Comparison of ENCODE assay signal across 8 mouse cellular contexts in genomic region chr15:96170986-96171769, GRCm38 (mm10).
DNase-seq lines count a peak whose midpoint lies in the region; ATAC-seq lines count a peak whose summit lies in the region.

No protein-coding gene starts in this region.

- 0 out of 2 replicates have a peak overlapping the region, but pooled peaks have one; percentile 9 for H3K9ac ChIP-seq in heart, embryonic 13.5 days
- no peak overlapping the region for H3K9ac ChIP-seq in midbrain, embryonic 14.5 days (replicated peaks; ENCODE audit: low read length)

- no peaks in the 10 kb centered on the region for H3K36me3 ChIP-seq in heart, embryonic 13.5 days
- H3K36me3 ChIP-seq in midbrain, embryonic 14.5 days (ENCODE audit: control insufficient read depth, insufficient read depth, low read length) = no peaks in the 10 kb centered on the region

- H3K27ac ChIP-seq in heart, embryonic 13.5 days (replicated peaks) = no peak overlapping the region
- no peak overlapping the region for H3K27ac ChIP-seq in midbrain, embryonic 14.5 days (replicated peaks; ENCODE audit: low read depth, low read length)

- DNase-seq in heart, adult 9 months (ENCODE audit: low spot score in 2 of 2) = no peak
- DNase-seq in cerebellum, adult 18-20 months = peak; percentile 44 to 56
- peak; percentile 40 for DNase-seq in forelimb bud, embryonic 11.5 days (ENCODE audit: low read depth, low spot score)
- peak; percentile 47 for DNase-seq in left cerebral cortex, postnatal 14 days (ENCODE audit: low spot score in 2 of 2)
- DNase-seq in midbrain, embryonic 14.5 days = peak; percentile 86
- no peak for DNase-seq in spleen, adult 12 weeks (ENCODE audit: low spot score)

- peaks cover 15% of the 10 kb centered on the region for H3K4me1 ChIP-seq in heart, embryonic 13.5 days
- H3K4me1 ChIP-seq in midbrain, embryonic 14.5 days (ENCODE audit: control insufficient read depth, insufficient read depth, low read length) = 0 out of 2 replicates have a peak, but pooled peaks cover 4% of the 10 kb centered on the region

- WGBS in heart, embryonic 13.5 days = 14% methylated on average over 22 of the region's 22 CpGs
- WGBS in midbrain, embryonic 14.5 days = 11% methylated on average over 22 of the region's 22 CpGs

- ATAC-seq in heart, embryonic 13.5 days (ENCODE audit: extremely low read depth, insufficient number of reproducible peaks, low FRiP score, low TSS enrichment) = no peak
- no peak for ATAC-seq in midbrain, embryonic 14.5 days (ENCODE audit: low FRiP score, low TSS enrichment)
- ATAC-seq in activated CD4-positive, CD25-positive, alpha-beta regulatory T cell, adult 4 months = no peak

- no peaks in the 10 kb centered on the region for H3K9me3 ChIP-seq in heart, embryonic 13.5 days
- no peaks in the 10 kb centered on the region for H3K9me3 ChIP-seq in midbrain, embryonic 14.5 days (ENCODE audit: control insufficient read depth, low read length)

- peaks cover 25% of the 10 kb centered on the region for H3K27me3 ChIP-seq in heart, embryonic 13.5 days (replicated peaks)
- H3K27me3 ChIP-seq in midbrain, embryonic 14.5 days (ENCODE audit: control insufficient read depth, insufficient read depth, low read length) = no peaks in the 10 kb centered on the region

- H3K4me3 ChIP-seq in heart, embryonic 13.5 days = peak overlapping the region; percentile 40
- H3K4me3 ChIP-seq in midbrain, embryonic 14.5 days (replicated peaks; ENCODE audit: low read depth, low read length) = peak overlapping the region; percentile 22

- peak overlapping the region; percentile 67 for H3K4me2 ChIP-seq in heart, embryonic 13.5 days
- peak overlapping the region; percentile 53 for H3K4me2 ChIP-seq in midbrain, embryonic 14.5 days (ENCODE audit: low read length)

- intact Hi-C loops in left cerebral cortex, postnatal 14 days (cut with DNase I) = no loop called here

Comparison
In these comparisons a context has a peak if more than half of its experiments do, and no peak if none do; other contexts are left out.
1. DNase-seq: peak in cerebellum, adult 18-20 months (2 of 2), forelimb bud, embryonic 11.5 days (single experiment), left cerebral cortex, postnatal 14 days (2 of 2) and midbrain, embryonic 14.5 days (single experiment); none in heart, adult 9 months (0 of 2) and spleen, adult 12 weeks (single experiment).